29 mouse cellular contexts compared by ENCODE assay signal in the genomic region with DNA sequence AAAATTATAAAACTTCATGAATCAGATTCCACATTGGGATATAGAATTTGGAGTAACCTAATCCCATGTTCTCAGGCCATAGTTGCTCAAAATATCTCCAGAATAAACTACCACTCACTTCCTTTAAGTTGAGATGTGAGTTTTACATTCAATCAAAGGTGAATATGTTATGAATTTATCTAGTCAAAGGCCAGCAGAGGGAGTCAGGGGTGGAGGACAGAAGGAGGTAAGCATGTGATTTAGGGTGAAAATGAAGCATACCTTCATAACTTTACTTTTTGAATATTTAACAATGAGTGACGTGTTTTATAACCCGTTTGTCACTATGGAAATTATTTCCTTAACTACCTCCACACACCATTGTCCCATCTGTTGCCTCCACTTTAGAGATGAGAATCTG. TPM values are rescaled to one million over a fixed set of nuclear protein-coding genes. Genes with fewer than 3 reads are reported as not detected.
DNase-seq lines count a peak whose midpoint lies in the region; TF ChIP-seq lines count a peak whose summit lies in the region.
"Had no signal": no experiment of that assay in that cellular context is flagged by ENCODE, and none has a peak within 500 bp of the region (broad histone marks: within the 10 kb centered on the region; RNA-seq: fewer than 3 reads in every experiment).

No protein-coding gene starts in this region.

- DNase-seq in layer of hippocampus, adult 2 months (ENCODE audit: low spot score in 2 of 2), result no peak
- no peak for DNase-seq in layer of hippocampus, postnatal 10 days (ENCODE audit: low spot score in 2 of 2)
- peak; percentile 48 for DNase-seq in 416B (ENCODE audit: low read depth)
- peak; percentile 35 for DNase-seq in CD4-positive helper T cell, adult 2 months (ENCODE audit: low read depth, low spot score)
- peak; percentile 61 for DNase-seq in naive thymus-derived CD4-positive, alpha-beta T cell, adult 2 months (ENCODE audit: low read depth)
- DNase-seq in c-Kit-positive CD71-positive TER-119-positive erythroid progenitor cells, embryonic 14.5 days (ENCODE audit: low spot score), result no peak
- no peak for DNase-seq in heart, adult 18-20 months
- DNase-seq: adrenal gland, adult 2 months; cerebellum, adult 11-12 months; cerebellum, postnatal 10 days; gastrocnemius, postnatal 36 days; heart, postnatal 36 days; kidney, adult 11 months; kidney, postnatal 4 days; layer of hippocampus, adult 9-11 months; right cerebral cortex, postnatal 4 days; thymus, adult 18-20 months had no signal

- peak overlapping the region; percentile 36; the same call in 1 of the 2 replicates for H3K27ac ChIP-seq in layer of hippocampus, adult 2 months
- H3K27ac ChIP-seq: forebrain, embryonic 12.5 days; hindbrain, embryonic 15.5 days; lung, embryonic 15.5 days; macrophage; midbrain, embryonic 15.5 days; stomach, embryonic 15.5 days had no signal

- peak; percentile 30; the same call in 1 of the 2 replicates for TF ChIP-seq CTCF in layer of hippocampus, adult 2 months (conservative IDR thresholded peaks at IDR 0.05)

- H3K4me3 ChIP-seq in layer of hippocampus, adult 2 months, result no peak overlapping the region
- H3K4me3 ChIP-seq: forebrain, embryonic 12.5 days; hindbrain, embryonic 15.5 days; limb, embryonic 10.5 days; lung, embryonic 15.5 days; midbrain, embryonic 15.5 days; myocyte; stomach, embryonic 15.5 days had no signal

RNA-seq across cellular contexts. Expression of a gene that starts 4.0 kb away (rescaled TPM):
- 10 to 100 TPM; 11.4 to 12.3 TPM for total RNA-seq in layer of hippocampus, adult 2 months (2021)
- 10 to 100 TPM; 18.2 to 19.1 TPM for total RNA-seq in layer of hippocampus, postnatal 10 days (2021)
- 1 to 10 TPM; 4.0 to 9.0 TPM for total RNA-seq in heart, adult 18-20 months (2021)

RNA-seq across cellular contexts. Expression of a gene that starts 5.2 kb away (rescaled TPM):
- 100 to 1,000 TPM; 208 to 213 TPM for total RNA-seq in layer of hippocampus, adult 2 months (2021)
- total RNA-seq in layer of hippocampus, postnatal 10 days (2021), result 100 to 1,000 TPM; 287 to 323 TPM
- total RNA-seq in heart, adult 18-20 months (2021), result 100 to 1,000 TPM; 189 to 197 TPM

RNA-seq across cellular contexts. Expression of a gene that starts 10.4 kb away (rescaled TPM):
- total RNA-seq in layer of hippocampus, adult 2 months (2021), result 10 to 100 TPM in 1 of 2 experiments, not detected in 1; 11.7 TPM
- total RNA-seq in layer of hippocampus, postnatal 10 days (2021), result 10 to 100 TPM in 1 of 2 experiments, 1 to 10 TPM in 1; 6.0 to 16.1 TPM
- 10 to 100 TPM in 1 of 2 experiments, 1 to 10 TPM in 1; 9.3 to 14.7 TPM for total RNA-seq in heart, adult 18-20 months (2021)

RNA-seq across cellular contexts. Expression of a gene that starts 11.6 kb away (rescaled TPM):
- total RNA-seq in layer of hippocampus, adult 2 months (2021), result not detected
- not detected for total RNA-seq in layer of hippocampus, postnatal 10 days (2021)
- not detected for total RNA-seq in heart, adult 18-20 months (2021)
- total RNA-seq: ES-E14; gastrocnemius, postnatal 36 days; heart, adult 8-10 months; heart, postnatal 36 days; left cerebral cortex, adult 8-10 months; liver, adult 2 months had no signal

RNA-seq across cellular contexts. Expression of a gene that starts 14.0 kb away (rescaled TPM):
- total RNA-seq in layer of hippocampus, adult 2 months (2021), result 1 to 10 TPM; 7.6 to 7.9 TPM
- total RNA-seq in layer of hippocampus, postnatal 10 days (2021), result 1 to 10 TPM; 3.9 TPM
- total RNA-seq in heart, adult 18-20 months (2021), result 1 to 10 TPM; 7.9 to 8.4 TPM

Comparison
In these comparisons a context has a peak if more than half of its experiments do, and no peak if none do; other contexts are left out.
1. DNase-seq: peak in 416B (single experiment), CD4-positive helper T cell, adult 2 months (single experiment) and naive thymus-derived CD4-positive, alpha-beta T cell, adult 2 months (single experiment); none in layer of hippocampus, adult 2 months (0 of 2), layer of hippocampus, postnatal 10 days (0 of 2), c-Kit-positive CD71-positive TER-119-positive erythroid progenitor cells, embryonic 14.5 days (single experiment) and heart, adult 18-20 months (0 of 2).